Mouse (Mus musculus) kidney, adult 2 months (tissue): ENCODE data around the gene Prss38. TPM values are rescaled to one million over a fixed set of nuclear protein-coding genes. Genes with fewer than 3 reads are reported as not detected.

Source experiments
- DNase-seq: peaks from one replicate; pipeline ENCODE4 v3.0.0; 2021
- H3K27ac ChIP-seq: fragments of 200-500 bp; 2 replicates; pipeline ENCODE4 v1.5.1; 2012; ENCODE audit warnings: low read depth, low read length, control low read depth, inconsistent platforms; ENCODE audit not compliant: insufficient read depth
- H3K27me3 ChIP-seq: fragments of 200-500 bp; replicated peaks from 2 replicates; pipeline ENCODE4 v1.6.1; 2012; ENCODE audit warnings: mild to moderate bottlenecking, moderate library complexity, low read length, inconsistent platforms; ENCODE audit not compliant: control insufficient read depth, insufficient read depth
- H3K36me3 ChIP-seq: fragments of 200-500 bp; 2 replicates; pipeline ENCODE4 v1.6.1; 2012; ENCODE audit warnings: mild to moderate bottlenecking, moderate library complexity, low read length, inconsistent platforms; ENCODE audit not compliant: control insufficient read depth, insufficient read depth
- H3K4me1 ChIP-seq: fragments of 200-500 bp; 2 replicates; pipeline ENCODE4 v1.6.1; 2011; ENCODE audit warnings: low read length; ENCODE audit not compliant: control insufficient read depth, insufficient read depth
- H3K4me3 ChIP-seq: fragments of 200-500 bp; 2 replicates; pipeline ENCODE4 v1.5.1; 2011; ENCODE audit warnings: mild to moderate bottlenecking, low read depth, low read length, control low read depth; ENCODE audit not compliant: insufficient read depth
- CTCF ChIP-seq: fragments of 200-500 bp; conservative IDR thresholded peaks from 2 replicates; pipeline ENCODE4 v1.5.1; 2011; ENCODE audit warnings: low read depth, mild to moderate bottlenecking, control low read depth, low read length, moderate library complexity, mixed read lengths; ENCODE audit not compliant: insufficient read depth, insufficient read length
- POLR2A ChIP-seq: fragments of 200-500 bp; IDR thresholded peaks from one replicate; pipeline ENCODE4 v1.6.1; 2011; ENCODE audit warnings: low read depth, low read length, control low read depth
- WGBS: fragments of 180-500 bp; shearing (Covaris S2); methylation state at CpG from one replicate; pipeline ENCODE4 v1.1.7; 2018; 5-methylcytosine and 5-hydroxymethylcytosine counted together
- polyA plus RNA-seq: library from polyadenylated mRNA; depleted of rRNA; stranded (reverse); fragments of >200 nt; gene quantifications from 2 replicates; pipeline ENCODE4 v1.2.3, GENCODE M21; 2012

Prss38 gene
- polyA plus RNA-seq, 1 experiment: not detected

GRCm38 (mm10) chr11:59336381-59336780 is 39.1 kb downstream of the Prss38 start:
- Histone ChIP-seq H3K27me3 (no peaks in the 10 kb centered on the region), H3K27ac (no peak overlapping the region), H3K4me1 (0 out of 2 replicates have a peak, but pooled peaks cover 6% of the 10 kb centered on the region), H3K4me3 (no peak overlapping the region), H3K36me3 (no peaks in the 10 kb centered on the region)
- TF ChIP-seq POLR2A (no peak), CTCF (no peak)
- 53% methylated on average over 1 of the region's 1 CpGs for WGBS
- no peak for DNase-seq

GRCm38 (mm10) chr11:59335942-59336341 is 39.5 kb downstream of the Prss38 start:
- WGBS: 49% methylated on average over 2 of the region's 2 CpGs
- Histone ChIP-seq H3K4me1 (0 out of 2 replicates have a peak, but pooled peaks cover 6% of the 10 kb centered on the region), H3K27me3 (no peaks in the 10 kb centered on the region), H3K4me3 (no peak overlapping the region), H3K36me3 (no peaks in the 10 kb centered on the region), H3K27ac (no peak overlapping the region)
- no peak for TF ChIP-seq CTCF
- TF ChIP-seq POLR2A: no peak
- DNase-seq: no peak

GRCm38 (mm10) chr11:59335150-59335549 is 40.3 kb downstream of the Prss38 start:
- 85% methylated on average over 4 of the region's 4 CpGs for WGBS
- no peaks in the 10 kb centered on the region for H3K36me3 ChIP-seq
- H3K4me3 ChIP-seq: no peak overlapping the region
- no peak for DNase-seq
- TF ChIP-seq CTCF (no peak), POLR2A (no peak)
- H3K27me3 ChIP-seq: no peaks in the 10 kb centered on the region
- no peak overlapping the region for H3K27ac ChIP-seq
- 0 out of 2 replicates have a peak, but pooled peaks cover 6% of the 10 kb centered on the region for H3K4me1 ChIP-seq

GRCm38 (mm10) chr11:59332938-59333337 is 42.5 kb downstream of the Prss38 start:
- 71% methylated on average over 9 of the region's 9 CpGs for WGBS
- no peaks in the 10 kb centered on the region for H3K27me3 ChIP-seq
- H3K36me3 ChIP-seq: no peaks in the 10 kb centered on the region
- DNase-seq: no peak
- no peak overlapping the region for H3K4me3 ChIP-seq
- H3K27ac ChIP-seq: no peak overlapping the region
- TF ChIP-seq POLR2A: no peak
- no peak for TF ChIP-seq CTCF
- 0 out of 2 replicates have a peak, but pooled peaks cover under 1% of the 10 kb centered on the region for H3K4me1 ChIP-seq

DNA sequence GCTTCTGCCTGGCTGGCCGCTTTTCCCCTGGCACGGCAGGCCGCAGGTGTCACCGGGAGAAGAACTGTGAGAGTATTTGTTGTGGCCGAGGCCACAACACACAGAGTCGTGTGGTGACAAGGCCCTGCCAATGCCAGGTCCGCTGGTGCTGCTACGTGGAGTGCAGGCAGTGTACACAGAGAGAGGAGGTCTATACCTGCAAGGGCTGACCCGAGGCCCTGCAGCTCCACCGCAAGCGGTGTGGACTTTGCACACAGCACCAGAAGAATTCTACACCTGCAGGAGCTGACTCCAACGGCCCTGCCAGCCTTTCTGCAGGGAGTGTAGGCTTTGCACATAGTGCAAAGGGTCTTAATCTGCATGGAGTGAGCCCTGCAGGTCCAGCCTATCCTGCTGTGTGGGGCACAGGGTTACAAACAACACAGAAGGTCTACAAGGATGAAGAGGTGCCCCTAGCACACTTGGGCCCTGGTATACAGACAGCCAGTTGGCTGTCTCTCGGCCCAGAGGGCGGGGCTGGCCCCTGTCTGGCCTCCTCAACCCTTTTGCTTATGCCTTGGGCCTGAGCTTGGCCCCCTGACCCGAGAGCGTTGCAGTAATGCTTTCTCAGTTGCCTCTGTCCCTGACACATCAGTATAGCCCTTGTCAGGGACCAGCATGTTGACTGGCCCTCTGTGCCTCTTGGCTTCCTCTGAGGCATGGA is 44.1 kb downstream of the Prss38 start:
- Histone ChIP-seq H3K4me3 (no peak overlapping the region), H3K36me3 (no peaks in the 10 kb centered on the region), H3K27me3 (no peaks in the 10 kb centered on the region), H3K27ac (no peak overlapping the region), H3K4me1 (no peaks in the 10 kb centered on the region)
- 73% methylated on average over 16 of the region's 16 CpGs for WGBS
- DNase-seq: no peak
- no peak for TF ChIP-seq POLR2A
- no peak for TF ChIP-seq CTCF

DNA sequence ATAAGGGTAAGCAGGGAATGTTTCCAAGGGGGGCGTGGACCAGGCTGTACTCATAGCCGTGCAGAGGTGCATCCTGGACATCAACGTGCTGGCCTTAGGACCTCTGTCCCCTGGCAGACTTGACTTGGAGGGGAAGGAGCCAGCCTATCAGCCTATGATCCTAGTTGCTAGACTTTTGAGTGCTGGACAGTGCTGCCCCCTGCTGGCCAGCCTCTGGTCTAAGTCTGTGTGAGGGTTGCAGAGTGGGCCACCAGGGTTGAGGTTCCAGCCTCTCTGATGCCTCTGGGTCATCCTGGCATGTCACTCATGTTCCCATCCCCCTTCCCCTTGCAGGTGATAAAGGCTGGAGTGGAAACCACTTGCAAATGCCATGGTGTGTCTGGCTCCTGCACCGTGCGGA is 44.9 kb downstream of the Prss38 start:
- WGBS: 48% methylated on average over 5 of the region's 5 CpGs
- H3K27ac ChIP-seq: no peak overlapping the region
- peak; percentile 59 for DNase-seq
- no peaks in the 10 kb centered on the region for H3K36me3 ChIP-seq
- TF ChIP-seq CTCF: peak; percentile 72
- no peak for TF ChIP-seq POLR2A
- H3K27me3 ChIP-seq: no peaks in the 10 kb centered on the region
- no peaks in the 10 kb centered on the region for H3K4me1 ChIP-seq
- no peak overlapping the region for H3K4me3 ChIP-seq

GRCm38 (mm10) chr11:59329616-59330015 is 45.8 kb downstream of the Prss38 start:
- no peak overlapping the region for H3K27ac ChIP-seq
- no peaks in the 10 kb centered on the region for H3K4me1 ChIP-seq
- no peak overlapping the region for H3K4me3 ChIP-seq
- WGBS: 84% methylated on average over 6 of the region's 6 CpGs
- no peak for TF ChIP-seq POLR2A
- no peak for TF ChIP-seq CTCF
- no peak for DNase-seq
- no peaks in the 10 kb centered on the region for H3K27me3 ChIP-seq
- no peaks in the 10 kb centered on the region for H3K36me3 ChIP-seq

DNA sequence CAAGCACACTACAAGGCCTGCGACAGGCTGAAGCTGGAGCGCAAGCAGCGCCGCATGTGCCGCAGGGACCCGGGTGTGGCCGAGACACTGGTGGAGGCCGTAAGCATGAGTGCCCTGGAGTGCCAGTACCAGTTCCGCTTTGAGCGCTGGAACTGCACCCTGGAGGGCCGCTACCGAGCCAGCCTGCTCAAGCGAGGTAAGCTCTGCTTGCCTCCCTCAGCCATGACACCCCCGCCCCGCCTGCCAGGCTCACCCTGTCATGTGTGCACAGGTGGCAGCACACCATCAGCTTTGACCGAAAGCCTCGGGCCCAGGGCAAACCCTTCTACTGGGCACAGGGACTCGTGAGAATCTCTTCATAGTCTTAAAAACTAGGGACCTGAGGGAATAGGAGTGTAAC is 47.8 kb downstream of the Prss38 start:
- H3K27me3 ChIP-seq: no peaks in the 10 kb centered on the region
- H3K4me1 ChIP-seq: no peaks in the 10 kb centered on the region
- no peaks in the 10 kb centered on the region for H3K36me3 ChIP-seq
- H3K4me3 ChIP-seq: no peak overlapping the region
- no peak for DNase-seq
- TF ChIP-seq POLR2A (no peak), CTCF (no peak)
- H3K27ac ChIP-seq: no peak overlapping the region
- 63% methylated on average over 18 of the region's 18 CpGs for WGBS
